Mouse (Mus musculus) cerebellum, adult 2 months (tissue): ENCODE data around the gene Olfr103.

Experiments
- CTCF ChIP-seq: fragments of 200-500 bp; IDR thresholded peaks from 2 replicates; pipeline ENCODE4 v1.5.1; 2011; ENCODE audit warnings: low read depth, mild to moderate bottlenecking, control low read depth, low read length, moderate library complexity, borderline replicate concordance; ENCODE audit not compliant: insufficient read depth
- POLR2A ChIP-seq: fragments of 200-500 bp; IDR thresholded peaks from 2 replicates; pipeline ENCODE4 v1.6.1; 2011; ENCODE audit warnings: low read length, control low read depth, borderline replicate concordance; ENCODE audit not compliant: insufficient read depth

DNA sequence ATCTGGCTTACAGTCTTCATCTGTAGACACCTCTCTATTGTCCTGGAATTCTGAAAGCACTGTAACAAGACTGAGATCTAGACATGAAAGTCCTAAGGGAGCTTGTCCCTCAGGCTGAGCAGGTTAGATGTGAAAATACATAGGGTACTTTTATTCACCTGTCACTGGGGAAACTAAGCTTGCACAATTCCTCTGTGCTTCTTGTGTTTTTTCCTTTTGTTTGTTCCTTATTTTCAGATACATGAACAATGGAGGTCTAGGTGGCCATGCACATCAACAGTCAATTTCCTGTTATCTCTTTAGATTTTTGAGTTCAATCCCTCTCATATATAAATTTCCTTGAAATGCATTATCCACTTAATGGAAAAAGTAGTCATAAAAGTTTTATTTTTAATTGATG, 22.5 kb downstream of the Olfr103 start, which contains the start of gene Olfr102:
- TF ChIP-seq CTCF (no peak), POLR2A (no peak)
